In genomic region chr10:18845287-18845662, GRCm38 (mm10) we compare ENCODE assay signal across 8 mouse cellular contexts. TPM values are rescaled to one million over a fixed set of nuclear protein-coding genes. Genes with fewer than 3 reads are reported as not detected.
DNase-seq lines count a peak whose midpoint lies in the region; ATAC-seq lines count a peak whose summit lies in the region.

No protein-coding gene starts in this region.

- WGBS in embryonic facial prominence, embryonic 12.5 days, result 3% methylated on average over 18 of the region's 18 CpGs
- WGBS in intestine, embryonic 14.5 days, result 6% methylated on average over 18 of the region's 18 CpGs
- whole genome bisulfite sequencing in midbrain, embryonic 13.5 days, result 5% methylated on average over 18 of the region's 18 CpGs

- no peaks in the 10 kb centered on the region for H3K36me3 ChIP-seq in embryonic facial prominence, embryonic 12.5 days
- no peaks in the 10 kb centered on the region for H3K36me3 ChIP-seq in intestine, embryonic 14.5 days (ENCODE audit: control insufficient read depth, insufficient read depth, low read length)
- no peaks in the 10 kb centered on the region for H3K36me3 ChIP-seq in midbrain, embryonic 13.5 days

- peak overlapping the region; percentile 47 for H3K9ac ChIP-seq in embryonic facial prominence, embryonic 12.5 days
- peak overlapping the region; percentile 50 for H3K9ac ChIP-seq in intestine, embryonic 14.5 days (ENCODE audit: low read length)
- H3K9ac ChIP-seq in midbrain, embryonic 13.5 days (replicated peaks), result peak overlapping the region; percentile 64

- H3K4me2 ChIP-seq in embryonic facial prominence, embryonic 12.5 days (replicated peaks), result peak overlapping the region; percentile 92
- peak overlapping the region; percentile 83 for H3K4me2 ChIP-seq in intestine, embryonic 14.5 days (ENCODE audit: low read length)
- H3K4me2 ChIP-seq in midbrain, embryonic 13.5 days (replicated peaks), result peak overlapping the region; percentile 90

- peak overlapping the region; percentile 50 for H3K4me3 ChIP-seq in embryonic facial prominence, embryonic 12.5 days
- H3K4me3 ChIP-seq in intestine, embryonic 14.5 days (ENCODE audit: low read depth, low read length), result peak overlapping the region; percentile 52
- H3K4me3 ChIP-seq in midbrain, embryonic 13.5 days (replicated peaks), result peak overlapping the region; percentile 57

- no peaks in the 10 kb centered on the region for H3K9me3 ChIP-seq in embryonic facial prominence, embryonic 12.5 days
- no peaks in the 10 kb centered on the region for H3K9me3 ChIP-seq in intestine, embryonic 14.5 days (ENCODE audit: control insufficient read depth, low read length)
- no peaks in the 10 kb centered on the region for H3K9me3 ChIP-seq in midbrain, embryonic 13.5 days

- H3K4me1 ChIP-seq in embryonic facial prominence, embryonic 12.5 days, result peaks cover 5% of the 10 kb centered on the region; the same call in 1 of the 2 replicates
- peaks cover 3% of the 10 kb centered on the region; the same call in 1 of the 2 replicates for H3K4me1 ChIP-seq in intestine, embryonic 14.5 days (replicated peaks; ENCODE audit: control insufficient read depth, insufficient read depth, low read length)
- H3K4me1 ChIP-seq in midbrain, embryonic 13.5 days (replicated peaks), result peaks cover 10% of the 10 kb centered on the region

- peak overlapping the region; percentile 50; the same call in 1 of the 2 replicates for H3K27ac ChIP-seq in embryonic facial prominence, embryonic 12.5 days
- H3K27ac ChIP-seq in intestine, embryonic 14.5 days (ENCODE audit: low read depth), result no peak overlapping the region
- no peak overlapping the region for H3K27ac ChIP-seq in midbrain, embryonic 13.5 days

- no peak for ATAC-seq in embryonic facial prominence, embryonic 12.5 days (ENCODE audit: insufficient number of reproducible peaks, insufficient read depth, low FRiP score, low TSS enrichment)
- ATAC-seq in intestine, embryonic 14.5 days (replicated peaks; ENCODE audit: low FRiP score, low TSS enrichment, low read depth), result peak; percentile 41; the same call in 1 of the 2 replicates
- ATAC-seq in midbrain, embryonic 13.5 days, result no peak; the same call in 1 of the 2 replicates

- peaks cover 38% of the 10 kb centered on the region for H3K27me3 ChIP-seq in embryonic facial prominence, embryonic 12.5 days
- H3K27me3 ChIP-seq in intestine, embryonic 14.5 days (replicated peaks; ENCODE audit: control insufficient read depth, insufficient read depth, low read length), result peaks cover 37% of the 10 kb centered on the region
- H3K27me3 ChIP-seq in midbrain, embryonic 13.5 days, result peaks cover 49% of the 10 kb centered on the region

- DNase-seq in kidney, adult 9 months, result peak; percentile 59
- no peak for DNase-seq in kidney, adult 18-20 months
- DNase-seq in intestine, embryonic 14.5 days (ENCODE audit: low spot score), result no peak
- no peak for DNase-seq in left cerebral cortex, adult 9 months (ENCODE audit: low spot score in 2 of 2)
- DNase-seq in ovary, postnatal 10 days (ENCODE audit: low spot score), result no peak
- DNase-seq in thymus, postnatal 14 days, result no peak

RNA-seq across cellular contexts. Expression of gene Perp, which starts 0.5 kb away (rescaled TPM):
- polyA plus RNA-seq in embryonic facial prominence, embryonic 12.5 days (2016; fragmentation: Nextera tagmentation; extraction: Ambion mirVana), result 45.3 and 48.4 TPM in 2 replicates
- polyA plus RNA-seq in intestine, embryonic 14.5 days (2014; fragmentation: Nextera tagmentation; extraction: Ambion mirVana), result 18.1 and 21.4 TPM in 2 replicates
- 1.6 and 2.6 TPM in 2 replicates for polyA plus RNA-seq in midbrain, embryonic 13.5 days (2015; fragmentation: Nextera tagmentation; extraction: Ambion mirVana)

RNA-seq across cellular contexts. Expression of gene Gm4922, which starts 58.7 kb away (rescaled TPM):
- not detected in 2 replicates for polyA plus RNA-seq in embryonic facial prominence, embryonic 12.5 days (2016; fragmentation: Nextera tagmentation; extraction: Ambion mirVana)
- polyA plus RNA-seq in intestine, embryonic 14.5 days (2014; fragmentation: Nextera tagmentation; extraction: Ambion mirVana), result 0.09 and 0.12 TPM in 2 replicates
- 0.17 and 0.28 TPM in 2 replicates for polyA plus RNA-seq in midbrain, embryonic 13.5 days (2015; fragmentation: Nextera tagmentation; extraction: Ambion mirVana)
